Mouse (Mus musculus) embryonic fibroblast, embryonic 13.5 days (primary cell): ENCODE measurements around the gene Traf2. TPM values are rescaled to one million over a fixed set of nuclear protein-coding genes. Genes with fewer than 3 reads are reported as not detected.
"Not testable (repeated sequence)": the region's sequence is repeated elsewhere in the genome, so short reads cannot be mapped to it uniquely, and the experiment has no call there.

Experiments
- H3K27ac ChIP-seq: 2 replicates; pipeline ENCODE4 v1.5.1; 2012; ENCODE audit warnings: low read length, control low read depth, inconsistent platforms; ENCODE audit not compliant: insufficient read depth
- H3K4me1 ChIP-seq: 2 replicates; pipeline ENCODE4 v1.6.1; 2011; ENCODE audit warnings: low read length; ENCODE audit not compliant: control insufficient read depth, insufficient read depth
- H3K4me3 ChIP-seq: 2 replicates; pipeline ENCODE4 v1.5.1; 2011; ENCODE audit warnings: mild to moderate bottlenecking, control low read depth, low read length; ENCODE audit not compliant: insufficient read depth
- CTCF ChIP-seq: IDR thresholded peaks from 2 replicates; pipeline ENCODE4 v1.5.1; 2011; ENCODE audit warnings: mild to moderate bottlenecking, control low read depth, low read length, moderate library complexity, borderline replicate concordance; ENCODE audit not compliant: insufficient read depth
- POLR2A ChIP-seq: IDR thresholded peaks from 2 replicates; pipeline ENCODE4 v1.6.1; 2011; ENCODE audit warnings: low read depth, mild to moderate bottlenecking, control low read depth, low read length, moderate library complexity
- polyA plus RNA-seq: library from polyadenylated mRNA; stranded (reverse); fragments of >200 nt; gene quantifications from 2 replicates; pipeline ENCODE4 v1.2.4, GENCODE M21; 2011; ENCODE audit warnings: low read depth; ENCODE audit not compliant: missing spikeins, insufficient read length

Traf2 gene
- polyA plus RNA-seq, 1 experiment: 13.1 TPM

- H3K27ac ChIP-seq: no peak overlapping the region
- H3K4me3 ChIP-seq: no peak overlapping the region
- no peaks in the 10 kb centered on the region for H3K4me1 ChIP-seq
- no peak for TF ChIP-seq POLR2A
- TF ChIP-seq CTCF: no peak
These were observed 19.0 kb upstream of the Traf2 start for GRCm38 (mm10) chr2:25565741-25566140.

DNA sequence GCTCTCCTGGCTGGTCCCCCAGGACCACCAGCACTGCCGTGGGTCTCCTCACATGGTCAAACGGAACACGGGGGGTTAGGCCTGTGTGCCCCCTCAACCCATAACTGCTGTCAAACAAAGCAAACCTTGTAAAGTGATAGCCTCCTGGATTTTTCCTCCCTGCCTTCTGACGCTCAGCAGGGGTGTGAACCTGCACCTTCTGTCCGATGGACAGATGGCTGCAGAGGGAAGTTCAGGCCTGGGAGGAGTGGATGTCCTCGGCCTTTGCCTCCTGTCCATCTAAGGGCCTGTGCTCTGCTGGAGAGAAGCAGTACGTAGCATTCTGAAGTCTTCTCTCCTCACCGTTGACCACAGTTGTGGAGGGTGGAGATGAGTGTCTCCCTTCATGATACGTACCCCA, 15.2 kb upstream of the Traf2 start:
- peaks cover 3% of the 10 kb centered on the region; the same call in 1 of the 2 replicates for H3K4me1 ChIP-seq
- no peak overlapping the region for H3K4me3 ChIP-seq
- TF ChIP-seq CTCF (no peak), POLR2A (no peak)
- no peak overlapping the region for H3K27ac ChIP-seq

DNA sequence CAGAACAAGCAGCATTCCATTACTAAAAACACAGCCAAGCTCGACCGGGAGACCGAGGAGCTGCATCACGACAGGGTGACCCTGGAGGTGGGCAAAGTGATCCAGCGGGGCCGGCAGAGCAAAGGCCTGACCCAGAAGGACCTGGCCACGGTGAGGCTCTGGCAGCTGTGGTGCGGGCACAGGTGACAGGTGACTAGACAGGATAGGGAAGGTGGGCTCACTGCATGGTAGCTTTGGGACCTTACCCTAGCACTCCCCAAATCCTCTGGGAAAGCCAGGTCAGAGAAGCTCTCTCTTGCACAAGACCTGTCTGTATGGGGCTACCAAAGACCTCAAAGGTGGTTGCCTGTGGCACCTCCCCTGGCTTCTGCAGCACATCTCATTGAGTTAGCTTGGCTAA, 13.8 kb upstream of the Traf2 start:
- peaks cover 3% of the 10 kb centered on the region; the same call in 1 of the 2 replicates for H3K4me1 ChIP-seq
- no peak overlapping the region for H3K4me3 ChIP-seq
- TF ChIP-seq POLR2A (no peak), CTCF (no peak)
- no peak overlapping the region for H3K27ac ChIP-seq

- TF ChIP-seq CTCF (no peak), POLR2A (no peak)
- peaks cover 3% of the 10 kb centered on the region; the same call in 1 of the 2 replicates for H3K4me1 ChIP-seq
- H3K4me3 ChIP-seq: peak overlapping the region; percentile 84
- H3K27ac ChIP-seq: no peak overlapping the region
These were observed 12.0 kb upstream of the Traf2 start for GRCm38 (mm10) chr2:25558774-25559173.

DNA sequence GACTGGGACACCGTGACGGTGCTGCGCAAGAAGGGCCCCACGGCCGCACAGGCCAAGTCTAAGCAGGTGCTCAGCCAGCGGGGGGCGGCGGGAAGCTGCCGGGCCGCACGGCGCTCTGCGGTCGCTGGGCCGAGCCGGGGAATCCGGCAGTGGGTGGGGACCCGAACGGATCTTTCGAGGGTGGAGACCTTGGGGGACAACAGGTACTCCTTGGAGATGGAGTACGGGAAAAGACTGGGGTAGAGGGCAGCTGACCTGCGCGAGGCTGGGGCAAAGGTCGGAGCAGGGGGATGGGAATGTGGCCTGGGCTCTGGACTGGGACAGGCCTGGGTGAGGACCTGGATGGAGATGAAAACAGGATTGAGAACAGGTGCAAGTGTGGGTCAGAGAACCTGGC, 11.2 kb upstream of the Traf2 start:
- TF ChIP-seq POLR2A: no peak
- TF ChIP-seq CTCF: no peak
- H3K4me1 ChIP-seq: peaks cover 3% of the 10 kb centered on the region; the same call in 1 of the 2 replicates
- no peak overlapping the region for H3K27ac ChIP-seq

GRCm38 (mm10) chr2:25557221-25557963, 10.7 kb upstream of the Traf2 start, which contains the start of gene Edf1:
TSS of gene Edf1 (plus strand) at chr2:25557847.
- H3K27ac ChIP-seq: no peak within 1 kb of the TSS
- TF ChIP-seq CTCF: no peak
- TF ChIP-seq POLR2A: peak; percentile 87
- peak within 1 kb of the TSS; percentile 84 for H3K4me3 ChIP-seq
- H3K4me1 ChIP-seq: peaks cover 3% of the 10 kb centered on the region; the same call in 1 of the 2 replicates

More for the DNA sequence above, 11.2 kb upstream of the Traf2 start:
- peak overlapping the region; percentile 84 for H3K4me3 ChIP-seq

GRCm38 (mm10) chr2:25556296-25556695, 9.6 kb upstream of the Traf2 start:
- Histone ChIP-seq H3K4me3 (no peak overlapping the region), H3K4me1 (peaks cover 3% of the 10 kb centered on the region; the same call in 1 of the 2 replicates), H3K27ac (no peak overlapping the region)
- TF ChIP-seq POLR2A: no peak
- TF ChIP-seq CTCF: no peak

- H3K4me3 ChIP-seq, H3K4me1 ChIP-seq, H3K27ac ChIP-seq: not testable (repeated sequence)
These were observed 8.7 kb upstream of the Traf2 start for GRCm38 (mm10) chr2:25555479-25555878.

- H3K27ac ChIP-seq, H3K4me3 ChIP-seq, H3K4me1 ChIP-seq: not testable (repeated sequence)
These were observed 6.5 kb upstream of the Traf2 start for GRCm38 (mm10) chr2:25553171-25553786.

DNA sequence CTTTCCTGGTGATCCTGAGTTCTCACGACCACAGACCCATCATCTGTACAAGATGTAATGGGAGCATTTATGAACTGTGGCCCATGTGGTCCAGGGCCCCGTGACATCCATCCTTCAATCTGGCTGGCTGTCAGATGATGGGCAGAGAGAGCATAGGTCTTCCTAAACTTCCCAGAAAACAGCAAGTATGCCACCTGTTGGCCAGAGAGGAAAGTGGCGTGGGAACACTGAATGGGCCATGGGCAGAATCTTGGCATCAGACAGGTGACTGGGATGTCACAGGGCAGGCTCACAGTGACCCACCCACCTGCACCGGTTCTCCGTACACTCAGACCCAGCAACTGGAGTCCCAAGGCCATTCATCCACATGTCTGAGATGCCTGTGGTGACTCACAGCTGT, 4.4 kb upstream of the Traf2 start:
- 0 out of 2 replicates have a peak, but pooled peaks cover 4% of the 10 kb centered on the region for H3K4me1 ChIP-seq
- TF ChIP-seq CTCF: peak; percentile 59; the same call in 1 of the 2 replicates
- no peak for TF ChIP-seq POLR2A
- no peak overlapping the region for H3K4me3 ChIP-seq
- no peak overlapping the region for H3K27ac ChIP-seq
